Comparison of ENCODE assay signal across 8 mouse cellular contexts in the genomic region with DNA sequence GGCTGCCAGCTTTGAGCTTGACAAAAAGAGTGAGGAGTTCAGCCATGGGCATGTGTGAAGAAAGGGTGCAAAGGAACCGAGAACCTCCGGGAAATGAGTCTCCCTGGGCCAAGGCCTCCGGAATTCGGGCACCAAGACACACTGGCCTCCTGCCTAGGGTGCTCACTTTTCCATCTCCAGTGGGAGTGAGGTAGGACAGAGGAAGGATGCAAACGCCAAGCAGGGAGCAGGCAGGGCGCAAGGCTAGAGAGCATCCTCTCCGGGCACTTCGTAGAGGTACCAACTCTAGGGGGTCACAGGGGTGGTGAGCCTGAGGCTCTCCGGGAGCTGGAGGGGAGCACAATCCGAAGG. TPM values are rescaled to one million over a fixed set of nuclear protein-coding genes. Genes with fewer than 3 reads are reported as not detected.
DNase-seq lines count a peak whose midpoint lies in the region; ATAC-seq and TF ChIP-seq lines count a peak whose summit lies in the region.

No protein-coding gene starts in this region.

- TF ChIP-seq CTCF in lung, embryonic 14.5 days (IDR thresholded peaks at IDR 0.05; ENCODE audit: low read depth): no peak

- H3K27me3 ChIP-seq in lung, embryonic 14.5 days (ENCODE audit: insufficient read depth, low read length): peaks cover 18% of the 10 kb centered on the region
- H3K27me3 ChIP-seq in forebrain, embryonic 15.5 days: no peaks in the 10 kb centered on the region
- peaks cover 72% of the 10 kb centered on the region for H3K27me3 ChIP-seq in liver, embryonic 12.5 days (replicated peaks)

- WGBS in lung, embryonic 14.5 days: 1% methylated on average over 10 of the region's 10 CpGs
- 2% methylated on average over 10 of the region's 10 CpGs for WGBS in forebrain, embryonic 15.5 days
- 7% methylated on average over 10 of the region's 10 CpGs for WGBS in liver, embryonic 12.5 days (ENCODE audit: insufficient replicate concordance)

- peak overlapping the region; percentile 83 for H3K9ac ChIP-seq in lung, embryonic 14.5 days
- peak overlapping the region; percentile 96 for H3K9ac ChIP-seq in forebrain, embryonic 15.5 days (replicated peaks)
- no peak overlapping the region for H3K9ac ChIP-seq in liver, embryonic 12.5 days

- peak overlapping the region; percentile 98; the same call in 1 of the 2 replicates for H3K27ac ChIP-seq in lung, embryonic 14.5 days (ENCODE audit: low read depth)
- H3K27ac ChIP-seq in forebrain, embryonic 15.5 days (replicated peaks): peak overlapping the region; percentile 97
- H3K27ac ChIP-seq in liver, embryonic 12.5 days: no peak overlapping the region

- H3K36me3 ChIP-seq in lung, embryonic 14.5 days (ENCODE audit: insufficient read depth): no peaks in the 10 kb centered on the region
- H3K36me3 ChIP-seq in forebrain, embryonic 15.5 days: no peaks in the 10 kb centered on the region
- no peaks in the 10 kb centered on the region for H3K36me3 ChIP-seq in liver, embryonic 12.5 days

- H3K9me3 ChIP-seq in lung, embryonic 14.5 days (ENCODE audit: low read depth, low read length): no peaks in the 10 kb centered on the region
- no peaks in the 10 kb centered on the region for H3K9me3 ChIP-seq in forebrain, embryonic 15.5 days
- H3K9me3 ChIP-seq in liver, embryonic 12.5 days (replicated peaks): no peaks in the 10 kb centered on the region

- H3K4me1 ChIP-seq in lung, embryonic 14.5 days (ENCODE audit: insufficient read depth): peaks cover 16% of the 10 kb centered on the region
- peaks cover 62% of the 10 kb centered on the region for H3K4me1 ChIP-seq in forebrain, embryonic 15.5 days
- peaks cover 19% of the 10 kb centered on the region for H3K4me1 ChIP-seq in liver, embryonic 12.5 days

- peak; percentile 10 for DNase-seq in adrenal gland, postnatal 10 days
- no peak for DNase-seq in adrenal gland, postnatal 14 days
- peak; percentile 31 for DNase-seq in lung, embryonic 14.5 days
- DNase-seq in lung, postnatal 36 days: no peak
- DNase-seq in testis, postnatal 10 days (ENCODE audit: low spot score): peak; percentile 45
- DNase-seq in B cell, adult 2 months: no peak

- H3K4me2 ChIP-seq in lung, embryonic 14.5 days: peak overlapping the region; percentile 94
- H3K4me2 ChIP-seq in forebrain, embryonic 15.5 days (replicated peaks): peak overlapping the region; percentile 78
- peak overlapping the region; percentile 79 for H3K4me2 ChIP-seq in liver, embryonic 12.5 days

- ATAC-seq in lung, embryonic 14.5 days (ENCODE audit: insufficient read depth): peak; percentile 7; the same call in 1 of the 2 replicates
- ATAC-seq in forebrain, embryonic 15.5 days (replicated peaks): peak; percentile 6; the same call in 1 of the 2 replicates
- no peak for ATAC-seq in liver, embryonic 12.5 days

- H3K4me3 ChIP-seq in lung, embryonic 14.5 days (ENCODE audit: low read depth, low read length): peak overlapping the region; percentile 74
- H3K4me3 ChIP-seq in forebrain, embryonic 15.5 days: peak overlapping the region; percentile 99
- peak overlapping the region; percentile 60 for H3K4me3 ChIP-seq in liver, embryonic 12.5 days

RNA-seq across cellular contexts. Expression of gene Aff3, which starts 38.4 kb away (rescaled TPM):
- 1 to 10 TPM; 7.0 to 9.8 TPM for total RNA-seq in adrenal gland, postnatal 10 days (2021)
- total RNA-seq in adrenal gland, postnatal 14 days (2021): 6.2 and 15.7 TPM in 2 replicates
- polyA plus RNA-seq in lung, embryonic 14.5 days (2014; fragmentation: Nextera tagmentation; extraction: Ambion mirVana): 14.5 and 15.2 TPM in 2 replicates
- polyA plus RNA-seq in forebrain, embryonic 15.5 days (2015; fragmentation: Nextera tagmentation; extraction: Ambion mirVana): 36.9 and 43.7 TPM in 2 replicates
- 1.5 and 2.9 TPM in 2 replicates for polyA plus RNA-seq in liver, embryonic 12.5 days (2016; fragmentation: Nextera tagmentation; extraction: Ambion mirVana)

Comparison
In these comparisons a context has a peak if more than half of its experiments do, and no peak if none do; other contexts are left out.
1. DNase-seq: peak in adrenal gland, postnatal 10 days (single experiment), lung, embryonic 14.5 days (single experiment) and testis, postnatal 10 days (single experiment); none in adrenal gland, postnatal 14 days (single experiment), lung, postnatal 36 days (single experiment) and B cell, adult 2 months (0 of 2).
2. Peak in every context shown above with its lines, with median percentiles within 50 percentile points of each other: H3K4me2 ChIP-seq and H3K4me3 ChIP-seq.